Mouse (Mus musculus) stomach, postnatal 0 days (tissue): ENCODE measurements at regions not wholly inside any gene's neighbourhood (a gene's known extent, or its start where the extent isn't known, plus 50 kb on each side); places are given as distances from the start of the nearest gene placed in this dataset.

Source experiments
- ATAC-seq: fragments of 200-750 bp; cut with Nextera tagmentation; 2 replicates; pipeline ENCODE4 v1.8.0; 2017; ENCODE audit not compliant: low FRiP score, low TSS enrichment
- DNase-seq: peaks from one replicate; pipeline ENCODE4 v3.0.0-alpha.2; 2016; ENCODE audit warnings: low spot score
- H3K27ac ChIP-seq: fragments of 300-500 bp; sonication (generic); replicated peaks from 2 replicates; pipeline ENCODE4 v1.5.1; 2014; ENCODE audit warnings: mild to moderate bottlenecking, control low read depth
- H3K27me3 ChIP-seq: fragments of 300-500 bp; sonication (generic); 2 replicates; pipeline ENCODE4 v1.6.1; 2014; ENCODE audit warnings: low read length; ENCODE audit not compliant: control insufficient read depth, insufficient read depth
- H3K36me3 ChIP-seq: fragments of 300-500 bp; sonication (generic); 2 replicates; pipeline ENCODE4 v1.6.1; 2014; ENCODE audit warnings: low read length, mixed read lengths; ENCODE audit not compliant: control insufficient read depth, insufficient read depth
- H3K4me1 ChIP-seq: fragments of 300-500 bp; sonication (generic); replicated peaks from 2 replicates; pipeline ENCODE4 v1.6.1; 2014; ENCODE audit warnings: antibody characterized with exemption; ENCODE audit not compliant: control insufficient read depth, insufficient read depth
- H3K4me2 ChIP-seq: fragments of 300-500 bp; sonication (generic); replicated peaks from 2 replicates; pipeline ENCODE4 v1.6.1; 2014; ENCODE audit warnings: low read depth, mild to moderate bottlenecking, control low read depth, moderate library complexity
- H3K4me3 ChIP-seq: fragments of 300-500 bp; sonication (generic); 2 replicates; pipeline ENCODE4 v1.5.1; 2014; ENCODE audit warnings: low read depth, low read length, control low read depth
- H3K9ac ChIP-seq: fragments of 300-500 bp; sonication (generic); 2 replicates; pipeline ENCODE4 v1.6.1; 2014; ENCODE audit warnings: mild to moderate bottlenecking, low read length, control low read depth, mixed read lengths
- H3K9me3 ChIP-seq: fragments of 300-500 bp; sonication (generic); 2 replicates; pipeline ENCODE4 v1.6.1; 2016; ENCODE audit warnings: low read length; ENCODE audit not compliant: control insufficient read depth
- CTCF ChIP-seq: IDR thresholded peaks from 2 replicates; pipeline ENCODE4 v1.5.1; 2016; ENCODE audit warnings: antibody characterized with exemption, low read depth, mild to moderate bottlenecking, moderate library complexity
- EP300 ChIP-seq: optimal IDR thresholded peaks from 2 replicates; pipeline ENCODE3; 2016; ENCODE audit warnings: antibody characterized with exemption
- WGBS: fragments of 180-500 bp; shearing (Covaris S2); extraction: QIAGEN DNeasy Blood & Tissue Kit; methylation state at CpG from one replicate; pipeline ENCODE4 v1.1.7; 2014; 5-methylcytosine and 5-hydroxymethylcytosine counted together

GRCm38 (mm10) chr14:114855055-114855740 is 236.8 kb upstream of the Gpc5 start:
- 40% methylated on average over 12 of the region's 12 CpGs for WGBS
- TF ChIP-seq EP300 (no peak), CTCF (no peak)
- ATAC-seq (no peak), DNase-seq (no peak)
- H3K27me3 ChIP-seq, result no peaks in the 10 kb centered on the region
- H3K9ac ChIP-seq, result no peak overlapping the region
- H3K4me1 ChIP-seq, result no peaks in the 10 kb centered on the region
- H3K9me3 ChIP-seq, result no peaks in the 10 kb centered on the region
- H3K4me2 ChIP-seq, result no peak overlapping the region
- H3K36me3 ChIP-seq, result no peaks in the 10 kb centered on the region
- H3K4me3 ChIP-seq, result no peak overlapping the region
- no peak overlapping the region for H3K27ac ChIP-seq

- no peaks in the 10 kb centered on the region for H3K9me3 ChIP-seq
- H3K4me1 ChIP-seq, result no peaks in the 10 kb centered on the region
- H3K4me3 ChIP-seq, result no peak overlapping the region
- DNase-seq (no peak), ATAC-seq (no peak)
- 44% methylated on average over 3 of the region's 3 CpGs for WGBS
- H3K36me3 ChIP-seq, result no peaks in the 10 kb centered on the region
- H3K9ac ChIP-seq, result no peak overlapping the region
- no peaks in the 10 kb centered on the region for H3K27me3 ChIP-seq
- H3K4me2 ChIP-seq, result no peak overlapping the region
- no peak overlapping the region for H3K27ac ChIP-seq
- TF ChIP-seq EP300 (no peak), CTCF (no peak)
Measured at GRCm38 (mm10) chr14:114855746-114856145, 236.3 kb upstream of the Gpc5 start.

- no peak for DNase-seq
- TF ChIP-seq EP300 (no peak), CTCF (no peak)
- Histone ChIP-seq H3K4me3 (no peak overlapping the region), H3K27me3 (no peaks in the 10 kb centered on the region), H3K36me3 (no peaks in the 10 kb centered on the region), H3K4me1 (no peaks in the 10 kb centered on the region), H3K9me3 (no peaks in the 10 kb centered on the region), H3K9ac (no peak overlapping the region), H3K4me2 (no peak overlapping the region), H3K27ac (no peak overlapping the region)
- 65% methylated on average over 18 of the region's 18 CpGs for WGBS
- no peak for ATAC-seq
Measured at GRCm38 (mm10) chr14:114856243-114857031, 235.6 kb upstream of the Gpc5 start.

GRCm38 (mm10) chr14:114857171-114857570 is 234.8 kb upstream of the Gpc5 start:
- ATAC-seq (no peak), DNase-seq (no peak)
- no peaks in the 10 kb centered on the region for H3K27me3 ChIP-seq
- no peak for TF ChIP-seq EP300
- TF ChIP-seq CTCF, result no peak
- H3K4me2 ChIP-seq, result no peak overlapping the region
- 22% methylated on average over 4 of the region's 4 CpGs for WGBS
- no peak overlapping the region for H3K27ac ChIP-seq
- no peak overlapping the region for H3K4me3 ChIP-seq
- no peak overlapping the region for H3K9ac ChIP-seq
- H3K4me1 ChIP-seq, result no peaks in the 10 kb centered on the region
- H3K9me3 ChIP-seq, result no peaks in the 10 kb centered on the region
- no peaks in the 10 kb centered on the region for H3K36me3 ChIP-seq

GRCm38 (mm10) chr14:114857689-114858088 is 234.3 kb upstream of the Gpc5 start:
- no peak for DNase-seq
- Histone ChIP-seq H3K4me2 (no peak overlapping the region), H3K27me3 (no peaks in the 10 kb centered on the region), H3K36me3 (no peaks in the 10 kb centered on the region), H3K9ac (no peak overlapping the region), H3K27ac (no peak overlapping the region), H3K9me3 (no peaks in the 10 kb centered on the region), H3K4me3 (no peak overlapping the region), H3K4me1 (no peaks in the 10 kb centered on the region)
- ATAC-seq, result no peak
- WGBS, result 12% methylated on average over 7 of the region's 7 CpGs
- TF ChIP-seq CTCF, result no peak
- no peak for TF ChIP-seq EP300

- 80% methylated on average over 4 of the region's 4 CpGs for WGBS
Measured at GRCm38 (mm10) chr14:114863585-114863984, 228.4 kb upstream of the Gpc5 start.

More at GRCm38 (mm10) chr14:114863585-114863984, 228.4 kb upstream of the Gpc5 start:
- no peak overlapping the region for H3K27ac ChIP-seq
- H3K36me3 ChIP-seq, result no peaks in the 10 kb centered on the region
- H3K4me2 ChIP-seq, result no peak overlapping the region
- H3K4me3 ChIP-seq, result no peak overlapping the region
- ATAC-seq (no peak), DNase-seq (no peak)
- no peak for TF ChIP-seq EP300
- no peak for TF ChIP-seq CTCF
- no peaks in the 10 kb centered on the region for H3K9me3 ChIP-seq
- H3K27me3 ChIP-seq, result no peaks in the 10 kb centered on the region
- no peaks in the 10 kb centered on the region for H3K4me1 ChIP-seq
- H3K9ac ChIP-seq, result no peak overlapping the region
